Mouse (Mus musculus): Measurements from ENCODE around the gene Crabp2. TPM values are rescaled to one million over a fixed set of nuclear protein-coding genes. Genes with fewer than 3 reads are reported as not detected.
A peak's percentile ranks its signal among the peaks of the same experiment; 100 is the strongest.

Crabp2 gene
- polyA plus RNA-seq, 1 experiment from 2014 or later: 29.4 TPM

DNA sequence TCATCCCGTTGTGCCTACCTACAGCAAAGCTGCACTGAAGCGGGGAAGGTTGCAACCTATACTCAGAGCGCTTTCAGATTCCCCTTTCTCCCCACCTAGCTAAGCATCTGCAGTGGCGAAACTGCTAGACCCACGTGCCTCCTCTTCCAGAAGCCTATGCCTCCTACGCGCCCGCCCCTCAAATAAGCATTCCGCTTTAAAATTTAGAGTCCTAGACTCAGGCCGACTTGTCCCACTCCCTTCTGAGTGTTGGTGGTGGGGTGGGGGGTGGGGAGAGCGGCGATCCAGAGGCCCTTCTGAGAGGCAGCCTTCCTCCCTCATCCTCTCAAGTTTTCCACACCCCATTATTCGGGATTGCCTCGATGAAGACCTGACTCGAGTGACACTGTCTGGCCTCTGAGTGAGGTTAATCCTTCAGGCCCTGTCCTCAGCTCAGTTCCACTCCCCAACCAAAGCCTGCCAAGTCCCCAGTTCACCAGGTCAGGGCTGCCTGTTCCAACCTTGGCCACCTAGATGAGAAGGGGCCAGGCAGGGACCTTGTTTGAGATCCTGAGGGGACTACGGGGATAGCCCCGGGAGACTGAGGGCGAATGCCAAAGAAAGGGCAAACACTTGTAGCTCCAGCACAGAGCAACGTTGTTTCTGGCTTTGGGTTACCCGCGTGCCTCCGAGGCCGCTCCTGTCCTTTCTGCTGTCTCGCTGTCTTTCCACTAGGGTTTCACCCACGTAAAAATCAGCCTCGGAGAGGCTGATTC is 1.2 kb upstream of the Crabp2 start:
- peak overlapping the region; percentile 37 for H3K4me3 ChIP-seq (replicated peaks; ENCODE audit: low read length)
- H3K27me3 ChIP-seq (ENCODE audit: control insufficient read depth, insufficient read depth, low read length): no peaks in the 10 kb centered on the region; the same call in 1 of the 2 replicates
- no peak overlapping the region for H3K27ac ChIP-seq (ENCODE audit: low read length)
- H3K4me1 ChIP-seq (ENCODE audit: control insufficient read depth, insufficient read depth, low read length): peaks cover 30% of the 10 kb centered on the region
- no peaks in the 10 kb centered on the region for H3K9me3 ChIP-seq (replicated peaks; ENCODE audit: control insufficient read depth, low read length)
- ATAC-seq (ENCODE audit: insufficient read depth, low FRiP score): no peak
- WGBS: 10% methylated on average over 26 of the region's 26 CpGs
- H3K36me3 ChIP-seq (ENCODE audit: control insufficient read depth, insufficient read depth, low read length): no peaks in the 10 kb centered on the region
- H3K9ac ChIP-seq (ENCODE audit: low read length): peak overlapping the region; percentile 65
- H3K4me2 ChIP-seq (ENCODE audit: low read depth, low read length): peak overlapping the region; percentile 60

DNA sequence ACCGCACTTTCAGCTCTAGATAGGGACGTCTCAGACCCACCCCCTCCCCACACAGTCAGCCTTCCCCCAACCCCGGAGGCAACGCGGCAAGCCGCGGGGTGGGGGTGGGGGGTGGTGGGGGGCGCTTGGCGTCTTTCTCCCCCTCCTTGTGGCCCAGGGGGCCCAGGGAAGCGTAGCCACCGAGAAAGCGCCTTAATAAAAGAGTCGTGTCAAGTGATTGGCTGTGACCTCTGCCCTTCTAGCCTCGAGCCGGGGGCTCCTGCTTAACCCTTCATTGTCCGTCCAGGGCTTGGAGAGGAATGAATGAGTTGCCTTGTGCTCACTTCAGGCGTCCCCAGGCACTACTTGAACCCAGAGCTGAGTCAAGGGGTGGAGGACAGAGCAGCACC is 661 bp upstream of the Crabp2 start:
- Histone ChIP-seq H3K27ac (ENCODE audit: low read length) (no peak overlapping the region), H3K4me2 (ENCODE audit: low read depth, low read length) (peak overlapping the region; percentile 60), H3K4me3 (replicated peaks; ENCODE audit: low read length) (peak overlapping the region; percentile 37), H3K4me1 (ENCODE audit: control insufficient read depth, insufficient read depth, low read length) (peaks cover 30% of the 10 kb centered on the region), H3K9ac (ENCODE audit: low read length) (peak overlapping the region; percentile 65), H3K27me3 (ENCODE audit: control insufficient read depth, insufficient read depth, low read length) (no peaks in the 10 kb centered on the region; the same call in 1 of the 2 replicates), H3K36me3 (ENCODE audit: control insufficient read depth, insufficient read depth, low read length) (no peaks in the 10 kb centered on the region), H3K9me3 (replicated peaks; ENCODE audit: control insufficient read depth, low read length) (no peaks in the 10 kb centered on the region)
- no peak for ATAC-seq (ENCODE audit: insufficient read depth, low FRiP score)
- 2% methylated on average over 17 of the region's 17 CpGs for WGBS

DNA sequence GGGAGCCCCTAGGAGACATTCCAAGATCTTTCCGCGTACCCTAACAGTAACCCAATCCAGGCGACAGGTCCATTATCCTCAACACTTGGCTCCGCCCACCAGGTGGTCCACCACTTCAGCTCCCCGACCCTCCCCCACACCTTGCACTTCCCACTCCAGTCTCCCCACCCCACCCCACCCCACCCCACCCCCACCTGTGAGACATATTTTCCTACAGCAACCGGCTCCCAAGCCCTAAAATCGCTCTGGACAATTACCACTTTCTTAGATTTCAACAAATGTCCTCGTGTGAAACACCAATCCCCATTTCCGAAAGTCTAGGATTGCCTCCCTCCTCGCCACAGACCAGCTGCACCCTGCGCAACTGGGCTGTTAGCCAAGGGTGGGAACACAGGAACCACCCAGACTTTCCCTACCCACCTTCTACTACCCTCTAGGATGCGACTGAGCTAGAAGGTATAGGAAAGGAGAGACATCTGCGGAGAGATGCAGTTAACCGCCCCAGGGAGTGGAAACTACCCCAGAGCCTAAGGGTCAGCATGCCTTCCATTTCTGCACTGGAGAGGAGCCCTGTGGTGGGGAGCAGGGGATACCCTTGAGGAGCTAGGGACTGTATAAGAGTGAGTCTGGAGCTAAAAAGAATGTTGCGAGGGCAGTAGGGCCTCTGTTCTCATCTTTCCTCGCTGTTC is 944 bp downstream of the Crabp2 start:
- Histone ChIP-seq H3K9ac (ENCODE audit: low read length) (0 out of 2 replicates have a peak overlapping the region, but pooled peaks have one; percentile 6), H3K4me1 (ENCODE audit: control insufficient read depth, insufficient read depth, low read length) (peaks cover 30% of the 10 kb centered on the region), H3K27ac (ENCODE audit: low read length) (no peak overlapping the region), H3K9me3 (replicated peaks; ENCODE audit: control insufficient read depth, low read length) (no peaks in the 10 kb centered on the region), H3K4me3 (replicated peaks; ENCODE audit: low read length) (peak overlapping the region; percentile 37; the same call in 1 of the 2 replicates), H3K27me3 (ENCODE audit: control insufficient read depth, insufficient read depth, low read length) (no peaks in the 10 kb centered on the region; the same call in 1 of the 2 replicates), H3K36me3 (ENCODE audit: control insufficient read depth, insufficient read depth, low read length) (no peaks in the 10 kb centered on the region), H3K4me2 (ENCODE audit: low read depth, low read length) (peak overlapping the region; percentile 60)
- 21% methylated on average over 16 of the region's 16 CpGs for WGBS
- ATAC-seq (ENCODE audit: insufficient read depth, low FRiP score): no peak

DNA sequence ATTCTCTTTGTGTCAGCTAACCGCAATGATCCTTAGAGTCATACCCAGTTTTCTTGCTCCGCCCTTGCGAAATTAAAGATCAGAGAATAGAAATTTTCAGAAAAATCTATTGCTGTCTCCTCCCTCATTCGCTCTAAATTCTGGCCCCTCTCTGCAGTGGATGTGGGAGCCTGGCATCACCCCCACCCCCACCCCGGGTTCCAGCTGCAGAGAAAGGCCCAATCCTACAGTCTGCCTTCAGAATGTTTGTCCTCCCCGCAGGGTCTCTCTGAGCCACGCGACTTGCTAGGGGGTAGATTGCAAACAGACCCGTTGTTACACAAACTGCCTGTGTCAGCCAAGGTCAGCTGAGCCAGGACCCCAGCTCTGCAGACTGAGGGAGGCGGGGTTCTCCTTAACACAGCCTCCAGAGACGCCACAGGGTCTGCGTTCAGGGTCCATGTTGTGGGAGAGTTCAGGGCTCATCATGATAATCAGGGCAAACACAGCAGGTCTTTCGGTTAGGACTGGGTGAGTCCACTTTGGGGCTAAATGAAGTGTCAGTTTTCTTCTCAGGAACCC is 1.6 kb downstream of the Crabp2 start:
- no peaks in the 10 kb centered on the region for H3K36me3 ChIP-seq (ENCODE audit: control insufficient read depth, insufficient read depth, low read length)
- 23% methylated on average over 13 of the region's 13 CpGs for WGBS
- H3K4me1 ChIP-seq (ENCODE audit: control insufficient read depth, insufficient read depth, low read length): peaks cover 30% of the 10 kb centered on the region
- H3K27me3 ChIP-seq (ENCODE audit: control insufficient read depth, insufficient read depth, low read length): no peaks in the 10 kb centered on the region; the same call in 1 of the 2 replicates
- no peak overlapping the region; the same call in 1 of the 2 replicates for H3K4me2 ChIP-seq (ENCODE audit: low read depth, low read length)
- no peaks in the 10 kb centered on the region for H3K9me3 ChIP-seq (replicated peaks; ENCODE audit: control insufficient read depth, low read length)
- no peak for ATAC-seq (ENCODE audit: insufficient read depth, low FRiP score)
- H3K9ac ChIP-seq (ENCODE audit: low read length): no peak overlapping the region
- H3K4me3 ChIP-seq (replicated peaks; ENCODE audit: low read length): 0 out of 2 replicates have a peak overlapping the region, but pooled peaks have one; percentile 1
- H3K27ac ChIP-seq (ENCODE audit: low read length): no peak overlapping the region

DNA sequence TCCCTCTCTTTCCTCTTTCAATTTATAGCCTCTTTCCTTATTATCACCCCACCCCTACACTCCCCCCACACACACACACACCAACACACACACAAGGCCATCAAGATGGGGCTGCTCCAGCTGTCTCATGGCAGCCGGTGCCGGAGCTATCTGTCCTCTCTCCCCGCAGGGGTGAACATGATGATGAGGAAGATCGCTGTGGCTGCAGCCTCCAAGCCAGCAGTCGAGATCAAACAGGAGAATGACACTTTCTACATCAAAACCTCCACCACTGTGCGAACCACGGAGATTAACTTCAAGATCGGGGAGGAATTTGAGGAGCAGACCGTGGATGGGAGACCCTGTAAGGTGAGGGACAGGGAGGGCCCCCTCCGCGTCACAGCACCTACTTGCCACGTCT is 3.5 kb downstream of the Crabp2 start:
- H3K4me1 ChIP-seq (ENCODE audit: control insufficient read depth, insufficient read depth, low read length): peaks cover 27% of the 10 kb centered on the region
- H3K9me3 ChIP-seq (replicated peaks; ENCODE audit: control insufficient read depth, low read length): no peaks in the 10 kb centered on the region
- H3K36me3 ChIP-seq (ENCODE audit: control insufficient read depth, insufficient read depth, low read length): no peaks in the 10 kb centered on the region
- no peak for ATAC-seq (ENCODE audit: insufficient read depth, low FRiP score)
- 25% methylated on average over 12 of the region's 12 CpGs for WGBS
- H3K27me3 ChIP-seq (ENCODE audit: control insufficient read depth, insufficient read depth, low read length): no peaks in the 10 kb centered on the region; the same call in 1 of the 2 replicates
- H3K4me2 ChIP-seq (ENCODE audit: low read depth, low read length): peak overlapping the region; percentile 54
- H3K4me3 ChIP-seq (replicated peaks; ENCODE audit: low read length): peak overlapping the region; percentile 35
- peak overlapping the region; percentile 58; the same call in 1 of the 2 replicates for H3K9ac ChIP-seq (ENCODE audit: low read length)
- peak overlapping the region; percentile 57; the same call in 1 of the 2 replicates for H3K27ac ChIP-seq (ENCODE audit: low read length)

DNA sequence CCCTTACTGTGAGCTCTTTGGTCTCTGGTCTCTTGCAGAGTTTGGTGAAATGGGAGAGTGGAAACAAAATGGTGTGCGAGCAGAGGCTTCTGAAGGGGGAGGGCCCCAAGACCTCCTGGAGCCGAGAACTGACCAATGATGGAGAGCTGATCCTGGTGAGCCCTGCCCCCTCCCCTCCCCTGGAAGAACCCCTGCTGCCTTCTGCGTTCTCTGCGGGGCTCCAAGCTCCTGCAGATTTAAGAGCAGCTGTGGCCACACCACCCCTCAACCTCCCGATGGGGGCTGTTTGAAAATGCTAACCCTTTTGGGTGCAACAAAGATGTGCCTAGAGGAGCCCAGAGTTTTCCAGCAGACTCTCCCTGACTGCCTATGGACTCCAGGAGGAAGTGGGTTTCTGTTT is 4.0 kb downstream of the Crabp2 start:
- Histone ChIP-seq H3K9ac (ENCODE audit: low read length) (peak overlapping the region; percentile 62), H3K27ac (ENCODE audit: low read length) (peak overlapping the region; percentile 57; the same call in 1 of the 2 replicates), H3K4me2 (ENCODE audit: low read depth, low read length) (peak overlapping the region; percentile 54), H3K9me3 (replicated peaks; ENCODE audit: control insufficient read depth, low read length) (no peaks in the 10 kb centered on the region), H3K27me3 (ENCODE audit: control insufficient read depth, insufficient read depth, low read length) (no peaks in the 10 kb centered on the region; the same call in 1 of the 2 replicates), H3K36me3 (ENCODE audit: control insufficient read depth, insufficient read depth, low read length) (no peaks in the 10 kb centered on the region), H3K4me1 (ENCODE audit: control insufficient read depth, insufficient read depth, low read length) (peaks cover 24% of the 10 kb centered on the region), H3K4me3 (replicated peaks; ENCODE audit: low read length) (peak overlapping the region; percentile 35)
- 10% methylated on average over 5 of the region's 5 CpGs for WGBS
- peak; percentile 68; the same call in 1 of the 2 replicates for ATAC-seq (ENCODE audit: insufficient read depth, low FRiP score)

DNA sequence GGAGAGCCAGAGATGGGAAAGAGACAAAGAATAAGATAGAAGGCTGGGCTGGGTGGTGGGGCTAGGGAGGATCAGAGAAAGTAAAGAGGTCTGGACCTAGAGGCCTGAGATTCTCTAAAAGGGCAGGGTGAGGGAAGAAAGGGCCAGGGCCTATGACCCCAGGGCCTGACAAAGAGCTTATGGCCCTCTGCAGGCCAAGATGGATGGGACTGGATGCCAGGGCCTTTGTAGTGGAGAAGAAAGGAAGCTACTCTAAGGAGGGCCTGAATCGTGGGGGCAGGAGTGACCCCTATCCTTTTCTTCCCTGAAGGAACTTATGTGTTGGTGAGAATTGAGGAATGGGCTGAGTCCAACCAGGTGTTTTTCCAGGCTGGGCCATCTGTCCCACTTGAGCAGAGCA is 9.6 kb downstream of the Crabp2 start:
- H3K27me3 ChIP-seq (ENCODE audit: control insufficient read depth, insufficient read depth, low read length): no peaks in the 10 kb centered on the region
- H3K4me3 ChIP-seq (replicated peaks; ENCODE audit: low read length): no peak overlapping the region
- no peak for ATAC-seq (ENCODE audit: insufficient read depth, low FRiP score)
- peak overlapping the region; percentile 56; the same call in 1 of the 2 replicates for H3K27ac ChIP-seq (ENCODE audit: low read length)
- H3K4me1 ChIP-seq (ENCODE audit: control insufficient read depth, insufficient read depth, low read length): peaks cover 23% of the 10 kb centered on the region
- 12% methylated on average over 1 of the region's 1 CpGs for WGBS
- no peaks in the 10 kb centered on the region for H3K36me3 ChIP-seq (ENCODE audit: control insufficient read depth, insufficient read depth, low read length)
- no peaks in the 10 kb centered on the region for H3K9me3 ChIP-seq (replicated peaks; ENCODE audit: control insufficient read depth, low read length)
- H3K4me2 ChIP-seq (ENCODE audit: low read depth, low read length): no peak overlapping the region
- no peak overlapping the region for H3K9ac ChIP-seq (ENCODE audit: low read length)

DNA sequence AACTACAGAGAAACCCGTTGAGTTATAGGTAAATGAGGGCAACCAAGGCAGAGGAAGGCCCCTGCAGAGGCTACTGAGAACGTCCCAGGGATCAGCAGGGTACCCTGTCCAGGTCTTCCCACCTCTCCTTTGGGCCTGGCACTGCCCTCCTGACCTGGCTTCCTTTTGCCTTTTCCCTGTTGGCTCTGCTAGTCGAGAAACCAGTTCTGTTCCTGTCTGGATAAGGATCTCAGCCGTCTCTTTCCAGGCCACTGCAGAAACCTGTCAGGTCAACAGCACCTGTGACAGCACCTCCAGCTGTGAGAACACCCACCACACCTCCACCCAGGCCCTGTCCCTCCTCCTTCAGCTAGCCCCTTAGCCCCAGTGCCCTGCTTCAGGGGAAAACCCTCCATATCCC is 10.0 kb downstream of the Crabp2 start:
- H3K9me3 ChIP-seq (replicated peaks; ENCODE audit: control insufficient read depth, low read length): no peaks in the 10 kb centered on the region
- peaks cover 23% of the 10 kb centered on the region for H3K4me1 ChIP-seq (ENCODE audit: control insufficient read depth, insufficient read depth, low read length)
- no peak overlapping the region for H3K4me3 ChIP-seq (replicated peaks; ENCODE audit: low read length)
- WGBS: 16% methylated on average over 4 of the region's 4 CpGs
- no peaks in the 10 kb centered on the region for H3K27me3 ChIP-seq (ENCODE audit: control insufficient read depth, insufficient read depth, low read length)
- H3K27ac ChIP-seq (ENCODE audit: low read length): peak overlapping the region; percentile 56; the same call in 1 of the 2 replicates
- H3K36me3 ChIP-seq (ENCODE audit: control insufficient read depth, insufficient read depth, low read length): no peaks in the 10 kb centered on the region
- H3K4me2 ChIP-seq (ENCODE audit: low read depth, low read length): no peak overlapping the region
- ATAC-seq (ENCODE audit: insufficient read depth, low FRiP score): no peak
- H3K9ac ChIP-seq (ENCODE audit: low read length): no peak overlapping the region
